Comparison of ENCODE assay signal across 8 mouse cellular contexts in genomic region chr6:82863380-82863874, GRCm38 (mm10).
A peak's percentile ranks its signal among the peaks of the same experiment; 100 is the strongest.
DNase-seq lines count a peak whose midpoint lies in the region; ATAC-seq lines count a peak whose summit lies in the region.

No protein-coding gene starts in this region.

- H3K4me3 ChIP-seq in brown adipose tissue, adult 24 weeks (ENCODE audit: insufficient read depth, low read depth, low read length) = no peak overlapping the region

- ATAC-seq in frontal cortex, adult (ENCODE audit: low TSS enrichment) = peak; percentile 76

- no peak for DNase-seq in frontal cortex, postnatal 25 days (ENCODE audit: low spot score in 2 of 2)
- peak; percentile 50 to 51 for DNase-seq in heart, postnatal 14 days
- DNase-seq in lung, postnatal 25 days (ENCODE audit: low spot score) = peak; percentile 76
- DNase-seq in thymus, postnatal 10 days (ENCODE audit: low spot score in 2 of 2) = peak; percentile 77 to 79
- DNase-seq in kidney, adult 8-10 months = no peak
- DNase-seq in cerebellum, adult 8-10 months = no peak

- intact Hi-C loops in heart, postnatal 14 days (cut with DNase I) = loop anchor here (5.0 kb wide), 1 partner anchor 86 kb away; no protein-coding TSS in a partner anchor

- H3K4me1 ChIP-seq in brown adipose tissue, adult 24 weeks (ENCODE audit: control insufficient read depth, insufficient read depth, insufficient read length, low read length) = peaks cover 12% of the 10 kb centered on the region; the same call in 1 of the 2 replicates

- H3K27ac ChIP-seq in brown adipose tissue, adult 24 weeks (replicated peaks; ENCODE audit: low read depth, low read length) = peak overlapping the region; percentile 99

Comparison
In these comparisons a context has a peak if more than half of its experiments do, and no peak if none do; other contexts are left out.
1. DNase-seq: peak in heart, postnatal 14 days (2 of 2), lung, postnatal 25 days (single experiment) and thymus, postnatal 10 days (2 of 2); none in frontal cortex, postnatal 25 days (0 of 2), kidney, adult 8-10 months (0 of 2) and cerebellum, adult 8-10 months (single experiment).